ENCODE assay signal across 10 mouse cellular contexts in the genomic region with DNA sequence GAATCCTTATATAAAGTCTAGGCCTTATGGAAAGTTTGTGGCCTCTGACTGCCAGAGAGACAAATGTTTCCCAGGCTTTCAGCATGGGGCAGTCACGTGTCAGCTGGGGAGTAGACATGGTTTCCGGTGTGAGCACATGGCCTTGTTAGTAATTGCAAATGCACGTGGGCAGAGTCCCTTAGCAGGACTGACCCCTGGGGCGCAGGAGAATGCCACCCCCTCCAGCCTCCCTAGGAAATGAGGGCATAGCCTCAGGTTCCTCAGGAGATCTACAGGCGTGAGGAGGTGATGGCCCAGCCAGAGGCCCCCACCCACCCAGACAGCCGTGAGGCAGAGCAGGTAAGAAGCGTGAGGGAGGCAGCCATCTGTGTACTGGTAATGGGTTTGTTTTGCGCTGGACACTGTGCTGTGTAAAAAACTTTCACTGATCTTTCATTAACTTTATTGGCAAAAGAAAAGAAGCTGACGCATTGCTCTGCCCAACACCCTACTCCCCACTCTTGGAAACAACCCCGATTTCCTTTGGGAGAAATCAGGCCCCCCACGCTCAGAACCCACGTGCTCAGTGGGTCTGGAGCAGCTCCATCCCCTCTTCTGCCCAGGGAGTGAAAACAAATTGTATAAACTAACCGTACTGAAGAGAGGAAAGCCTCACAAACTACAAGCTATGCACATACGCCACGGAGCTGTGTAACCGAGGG. TPM values are rescaled to one million over a fixed set of nuclear protein-coding genes. Genes with fewer than 3 reads are reported as not detected.
DNase-seq lines count a peak whose midpoint lies in the region; ATAC-seq lines count a peak whose summit lies in the region.
"Had no signal": no experiment of that assay in that cellular context is flagged by ENCODE, and none has a peak within 500 bp of the region (broad histone marks: within the 10 kb centered on the region; RNA-seq: fewer than 3 reads in every experiment).

No protein-coding gene starts in this region.

- no peak overlapping the region for H3K9ac ChIP-seq in heart, embryonic 16.5 days (ENCODE audit: low read length)
- no peak overlapping the region for H3K9ac ChIP-seq in limb, embryonic 11.5 days (ENCODE audit: low read length)

- H3K4me1 ChIP-seq in heart, embryonic 16.5 days (ENCODE audit: control insufficient read depth, insufficient read depth, low read length), result peaks cover 32% of the 10 kb centered on the region
- H3K4me1 ChIP-seq in limb, embryonic 11.5 days (ENCODE audit: control insufficient read depth, insufficient read depth, low read length), result peaks cover 26% of the 10 kb centered on the region

- no peak for ATAC-seq in heart, embryonic 16.5 days (replicated peaks; ENCODE audit: extremely low read depth, insufficient read depth, low FRiP score)
- ATAC-seq in limb, embryonic 11.5 days (ENCODE audit: insufficient number of reproducible peaks, low FRiP score, low TSS enrichment, low read depth), result no peak

- no peaks in the 10 kb centered on the region for H3K9me3 ChIP-seq in heart, embryonic 16.5 days (replicated peaks; ENCODE audit: control insufficient read depth, low read length)
- no peaks in the 10 kb centered on the region for H3K9me3 ChIP-seq in limb, embryonic 11.5 days (ENCODE audit: control insufficient read depth, low read length)
- H3K9me3 ChIP-seq: G1E; heart, embryonic 15.5 days had no signal

- WGBS in heart, embryonic 16.5 days, result 64% methylated on average over 16 of the region's 16 CpGs
- 42% methylated on average over 16 of the region's 16 CpGs for WGBS in limb, embryonic 11.5 days

- no peaks in the 10 kb centered on the region for H3K27me3 ChIP-seq in heart, embryonic 16.5 days (ENCODE audit: control insufficient read depth, insufficient read depth, low read length)
- H3K27me3 ChIP-seq in limb, embryonic 11.5 days (ENCODE audit: control insufficient read depth, insufficient read depth, low read length), result no peaks in the 10 kb centered on the region
- H3K27me3 ChIP-seq: heart, embryonic 15.5 days had no signal

- H3K4me3 ChIP-seq in heart, embryonic 16.5 days (ENCODE audit: low read length), result no peak overlapping the region
- no peak overlapping the region for H3K4me3 ChIP-seq in limb, embryonic 11.5 days (ENCODE audit: low read depth, low read length)
- H3K4me3 ChIP-seq: heart, embryonic 15.5 days had no signal

- H3K27ac ChIP-seq in heart, embryonic 16.5 days (ENCODE audit: low read length), result 0 out of 2 replicates have a peak overlapping the region, but pooled peaks have one; percentile 0
- peak overlapping the region; percentile 82 for H3K27ac ChIP-seq in limb, embryonic 11.5 days (replicated peaks; ENCODE audit: low read depth, low read length)

- DNase-seq in heart, adult 18-20 months, result peak; percentile 60 to 76
- no peak for DNase-seq in heart, postnatal 4 days
- DNase-seq in MN1 (ENCODE audit: low spot score), result peak; percentile 55
- peak; percentile 64 for DNase-seq in limb, embryonic 11.5 days (ENCODE audit: low spot score)
- no peak for DNase-seq in adipocyte (ENCODE audit: low spot score)
- DNase-seq in left cerebral cortex, adult 8-10 months (ENCODE audit: low spot score in 2 of 2), result no peak
- no peak for DNase-seq in testis, postnatal 14 days (ENCODE audit: low spot score)

- H3K36me3 ChIP-seq in heart, embryonic 16.5 days (ENCODE audit: control insufficient read depth, insufficient read depth), result no peaks in the 10 kb centered on the region
- no peaks in the 10 kb centered on the region for H3K36me3 ChIP-seq in limb, embryonic 11.5 days (ENCODE audit: control insufficient read depth, insufficient read depth, low read length)
- H3K36me3 ChIP-seq: G1E; heart, embryonic 15.5 days had no signal

- H3K4me2 ChIP-seq in heart, embryonic 16.5 days (ENCODE audit: low read depth, low read length), result no peak overlapping the region
- no peak overlapping the region for H3K4me2 ChIP-seq in limb, embryonic 11.5 days (ENCODE audit: low read depth, severe bottlenecking)
- H3K4me2 ChIP-seq: heart, embryonic 15.5 days had no signal

RNA-seq across cellular contexts. Expression of gene Angptl2, which starts 35.8 kb away (rescaled TPM):
- total RNA-seq in heart, adult 18-20 months (2021), result 10 to 100 TPM; 38.7 to 43.8 TPM
- total RNA-seq in heart, postnatal 4 days (2021), result 100 to 1,000 TPM; 108 to 126 TPM
- 75.1 and 76.4 TPM in 2 replicates for polyA plus RNA-seq in heart, embryonic 16.5 days (2015; fragmentation: Nextera tagmentation; extraction: Ambion mirVana)
- 48.8 and 49.2 TPM in 2 replicates for polyA plus RNA-seq in limb, embryonic 11.5 days (2014; fragmentation: Nextera tagmentation; extraction: Ambion mirVana)
- total RNA-seq in left cerebral cortex, adult 8-10 months (2022), result 1 to 10 TPM; 4.0 to 4.7 (median 4.3) TPM
- polyA plus RNA-seq: G1E had no signal

RNA-seq across cellular contexts. Expression of gene Garnl3, which starts 48.6 kb away (rescaled TPM):
- total RNA-seq in heart, adult 18-20 months (2021), result 1 to 10 TPM; 2.2 to 2.6 TPM
- total RNA-seq in heart, postnatal 4 days (2021), result 10 to 100 TPM in 1 of 2 experiments, 1 to 10 TPM in 1; 9.7 to 11.6 TPM
- polyA plus RNA-seq in heart, embryonic 16.5 days (2015; fragmentation: Nextera tagmentation; extraction: Ambion mirVana), result 8.2 and 8.3 TPM in 2 replicates
- 10.4 and 13.1 TPM in 2 replicates for polyA plus RNA-seq in limb, embryonic 11.5 days (2014; fragmentation: Nextera tagmentation; extraction: Ambion mirVana)
- 100 to 1,000 TPM in 3 of 4 experiments, 10 to 100 TPM in 1; 90.0 to 133 (median 114) TPM for total RNA-seq in left cerebral cortex, adult 8-10 months (2022)
- polyA plus RNA-seq: G1E had no signal

Comparison
In these comparisons a context has a peak if more than half of its experiments do, and no peak if none do; other contexts are left out.
1. DNase-seq: peak in heart, adult 18-20 months (2 of 2), MN1 (single experiment) and limb, embryonic 11.5 days (single experiment); none in heart, postnatal 4 days (single experiment), adipocyte (single experiment), left cerebral cortex, adult 8-10 months (0 of 2) and testis, postnatal 14 days (single experiment).
2. RNA of gene Angptl2, which starts 35.8 kb away (total RNA-seq): 108 to 126 TPM in heart, postnatal 4 days and 38.7 to 43.8 TPM in heart, adult 18-20 months; 4.0 to 4.7 TPM in left cerebral cortex, adult 8-10 months; every median in the first group is over 4 times any median in the second.
3. RNA of gene Garnl3, which starts 48.6 kb away (total RNA-seq): 90.0 to 133 TPM in left cerebral cortex, adult 8-10 months; 9.7 to 11.6 TPM in heart, postnatal 4 days and 2.2 to 2.6 TPM in heart, adult 18-20 months; every median in the first group is over 4 times any median in the second.